Mouse (Mus musculus) adrenal gland, postnatal 10 days (tissue): ENCODE measurements around the gene Npnt. TPM values are rescaled to one million over a fixed set of nuclear protein-coding genes. Genes with fewer than 3 reads are reported as not detected.

Experiments
- DNase-seq: peaks from one replicate; pipeline ENCODE4 v3.0.0; 2021; ENCODE audit warnings: mixed read lengths
- total RNA-seq, 2 experiments: library from RNA; stranded (reverse); gene quantifications; 2 replicates each; pipeline ENCODE4 v1.2.3; 2021

Gene Npnt
- total RNA-seq, 2 experiments from 2014 or later: 20.6 to 22.1 TPM

DNA sequence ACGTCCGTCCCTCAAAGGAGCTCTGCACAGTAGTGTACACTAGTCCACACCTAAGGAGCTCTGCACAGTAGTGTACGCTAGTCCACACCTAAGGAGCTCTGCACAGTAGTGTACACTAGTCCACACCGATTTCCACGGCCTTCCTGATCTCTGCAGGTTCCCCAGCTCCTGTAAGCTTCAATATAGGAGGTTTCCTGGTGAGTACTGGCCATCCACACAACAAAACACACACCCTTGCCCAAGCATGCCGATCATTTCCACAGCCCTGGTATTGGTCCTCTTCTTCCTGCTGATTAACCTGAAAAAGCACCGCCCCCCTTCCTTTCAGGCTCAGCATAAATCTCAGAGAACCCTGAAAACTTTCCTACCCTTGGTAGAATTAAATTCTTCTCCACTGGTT is 57.6 kb downstream of the Npnt start:
- DNase-seq: no peak

DNA sequence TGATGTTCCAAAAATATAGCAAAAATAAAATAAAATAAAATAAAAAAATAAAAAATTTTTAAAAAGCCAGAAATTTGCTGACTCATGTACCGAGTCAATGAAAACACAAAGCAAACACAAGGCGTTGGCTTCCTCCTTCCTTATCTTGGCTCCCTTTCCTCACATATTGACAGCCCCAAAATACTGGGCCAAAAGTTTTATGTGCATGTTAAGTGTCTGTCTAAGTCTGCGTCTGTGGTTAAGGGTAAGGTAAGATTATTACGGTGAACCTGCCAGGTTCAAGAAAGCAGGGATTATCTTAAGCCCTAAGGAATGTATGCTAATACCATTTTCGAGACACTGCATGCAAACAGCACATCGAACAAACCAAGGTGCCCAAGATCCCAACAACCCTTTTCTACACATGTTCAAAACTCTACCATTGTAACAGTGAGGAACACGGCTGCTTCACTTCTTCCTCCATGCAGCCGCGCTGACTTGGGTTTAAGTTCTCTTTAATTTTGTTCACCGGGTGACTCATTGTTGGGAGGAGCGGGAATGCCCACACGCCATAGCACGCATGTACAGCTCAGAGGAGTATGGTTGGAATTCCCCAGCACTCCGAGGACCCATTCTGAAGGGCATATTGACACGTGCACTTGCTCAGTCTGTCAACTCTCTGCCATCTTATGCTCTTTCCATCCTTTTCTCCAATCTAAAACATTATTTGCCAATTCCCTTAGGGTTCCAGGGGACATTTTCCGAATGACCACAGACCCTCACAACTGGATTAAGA is 62.8 kb downstream of the Npnt start:
- no peak for DNase-seq

DNA sequence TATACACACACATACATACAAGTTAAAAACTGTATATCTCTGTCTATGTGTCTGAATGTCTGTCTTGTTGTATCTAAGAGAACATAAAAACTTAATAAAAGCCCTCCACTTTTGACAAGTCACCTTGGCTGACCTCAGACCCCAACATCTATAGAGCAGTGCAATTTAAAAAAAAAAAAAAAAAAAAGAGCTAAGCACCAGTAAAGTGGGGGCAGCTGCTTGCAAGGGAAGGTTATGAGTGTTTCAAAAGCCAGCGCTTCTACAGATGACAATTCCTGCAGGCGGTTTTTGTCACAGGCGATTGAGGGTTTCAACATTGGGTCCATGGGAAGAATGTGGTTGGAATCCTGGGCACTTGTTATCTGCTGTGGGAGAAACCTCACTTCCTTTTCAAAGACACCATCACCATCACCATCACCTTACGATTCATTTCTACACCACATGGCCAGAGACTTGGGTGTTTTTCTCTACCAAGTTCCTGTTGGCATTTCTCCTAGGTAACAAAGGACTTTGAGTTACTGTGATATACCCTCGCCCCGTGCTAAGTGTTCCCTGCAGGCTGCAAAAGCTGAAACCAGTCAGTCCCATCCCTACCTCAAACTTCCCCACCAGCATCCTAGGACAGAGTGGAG is 63.6 kb downstream of the Npnt start:
- DNase-seq: no peak

DNA sequence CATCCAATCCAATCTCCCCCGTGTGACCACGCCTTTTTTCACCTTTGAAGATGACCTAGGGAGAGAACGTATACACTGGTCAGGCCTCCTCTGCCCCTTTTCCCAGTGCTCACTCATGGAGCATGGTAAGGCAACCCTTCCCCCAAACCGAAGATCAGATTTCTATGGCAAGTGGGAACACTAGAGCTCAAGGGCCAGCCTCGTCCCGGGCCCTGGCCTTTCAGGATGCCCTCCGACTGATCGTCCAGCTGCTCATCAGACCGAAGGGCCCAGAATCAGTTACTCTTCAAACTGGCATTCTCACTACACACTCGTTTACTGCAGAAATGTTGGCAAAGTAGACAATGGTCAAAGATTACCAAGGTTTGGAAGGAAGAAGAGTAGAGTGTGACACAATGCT is 65.6 kb downstream of the Npnt start:
- DNase-seq: no peak

DNA sequence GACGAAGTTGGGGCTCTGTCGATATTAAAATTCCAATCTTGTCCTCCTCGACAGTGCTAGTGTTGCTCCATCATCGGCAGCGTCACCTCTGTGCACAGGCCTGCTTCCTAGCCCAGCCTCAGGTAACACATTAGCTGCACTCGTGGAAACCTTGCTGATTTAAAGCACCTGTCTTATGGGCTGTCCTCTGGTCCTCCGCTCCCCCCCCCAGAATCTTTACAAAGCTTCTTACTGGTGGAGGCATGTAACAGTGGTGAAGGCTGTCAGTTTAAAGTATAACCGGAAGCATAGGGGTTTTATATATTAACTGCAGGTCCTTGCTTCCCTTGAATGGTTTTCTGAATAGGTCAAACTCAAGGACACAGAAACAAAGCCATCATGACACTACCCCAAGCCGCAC is 66.8 kb downstream of the Npnt start:
- DNase-seq: no peak

DNA sequence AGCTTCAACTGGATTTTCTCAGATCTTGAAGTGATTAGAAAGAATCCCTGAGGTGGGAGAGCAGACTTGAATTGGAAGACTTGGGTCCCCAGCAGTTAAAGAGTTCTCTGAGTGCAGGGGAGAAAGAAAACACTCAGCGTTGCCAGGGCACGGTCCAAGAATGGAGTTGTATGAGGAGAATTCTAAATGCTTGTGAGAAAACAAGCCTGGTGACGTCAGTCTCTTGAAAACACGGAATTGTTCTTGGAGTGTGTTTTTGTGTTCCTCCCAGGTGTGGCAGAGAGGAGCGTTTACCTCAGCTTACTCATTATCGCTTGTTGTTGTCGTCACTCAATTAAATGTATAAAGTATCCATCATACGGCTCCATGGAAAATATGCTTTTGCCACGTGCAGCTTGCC is 69.3 kb downstream of the Npnt start:
- DNase-seq: no peak

DNA sequence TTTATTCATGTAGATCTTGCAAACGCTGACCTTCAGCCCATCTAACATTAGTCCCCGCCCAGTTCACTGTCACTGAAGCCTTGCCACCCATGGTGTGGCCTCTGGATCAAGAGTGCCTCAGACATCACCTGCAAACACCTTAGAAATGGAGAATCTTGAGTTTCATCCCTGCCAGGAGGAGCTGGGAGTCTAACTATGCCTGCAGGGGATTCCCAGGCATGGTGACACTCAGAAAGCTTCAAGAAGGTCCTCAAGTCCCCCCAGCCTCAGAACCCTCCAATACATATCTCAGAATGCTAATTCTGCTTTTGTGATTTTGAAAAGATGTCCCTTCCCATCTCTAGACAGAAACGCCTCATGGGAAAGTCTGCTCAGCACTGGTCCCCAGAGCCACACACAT is 69.7 kb downstream of the Npnt start:
- DNase-seq: no peak

DNA sequence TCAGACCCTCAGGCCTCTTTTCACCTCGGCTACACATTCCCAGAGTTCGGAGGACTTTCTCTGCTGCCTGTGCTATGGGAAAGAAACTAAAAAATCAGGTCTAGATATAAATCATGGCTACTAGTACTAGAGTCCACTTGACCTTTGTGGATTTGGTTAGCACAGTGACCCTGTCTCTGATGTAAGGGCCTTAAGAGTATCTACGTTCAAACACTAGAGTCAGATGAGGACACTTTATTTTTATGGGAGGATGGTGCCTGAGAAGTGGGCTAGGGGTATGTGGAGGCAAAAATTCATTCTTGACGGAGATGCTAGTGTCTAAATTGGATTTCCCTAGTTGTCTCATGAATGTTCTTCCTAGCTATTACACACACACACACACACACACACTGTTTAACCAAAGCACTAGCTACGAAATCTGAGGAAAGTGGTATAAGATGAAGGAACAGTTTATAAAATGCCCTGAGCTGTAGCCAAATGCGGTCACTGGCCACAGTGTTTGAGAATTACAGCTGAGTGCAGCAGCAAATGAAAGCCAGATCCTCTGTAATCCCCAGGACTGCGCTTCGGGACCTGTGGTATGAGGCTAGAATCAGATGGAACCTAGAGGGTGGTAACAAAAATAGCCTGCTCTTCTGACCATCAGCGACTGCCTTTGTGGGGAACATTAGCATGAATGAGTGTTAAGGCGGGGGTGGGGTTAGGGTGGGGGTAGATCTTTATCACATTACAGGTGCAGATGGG is 73.0 kb downstream of the Npnt start:
- DNase-seq: no peak

DNA sequence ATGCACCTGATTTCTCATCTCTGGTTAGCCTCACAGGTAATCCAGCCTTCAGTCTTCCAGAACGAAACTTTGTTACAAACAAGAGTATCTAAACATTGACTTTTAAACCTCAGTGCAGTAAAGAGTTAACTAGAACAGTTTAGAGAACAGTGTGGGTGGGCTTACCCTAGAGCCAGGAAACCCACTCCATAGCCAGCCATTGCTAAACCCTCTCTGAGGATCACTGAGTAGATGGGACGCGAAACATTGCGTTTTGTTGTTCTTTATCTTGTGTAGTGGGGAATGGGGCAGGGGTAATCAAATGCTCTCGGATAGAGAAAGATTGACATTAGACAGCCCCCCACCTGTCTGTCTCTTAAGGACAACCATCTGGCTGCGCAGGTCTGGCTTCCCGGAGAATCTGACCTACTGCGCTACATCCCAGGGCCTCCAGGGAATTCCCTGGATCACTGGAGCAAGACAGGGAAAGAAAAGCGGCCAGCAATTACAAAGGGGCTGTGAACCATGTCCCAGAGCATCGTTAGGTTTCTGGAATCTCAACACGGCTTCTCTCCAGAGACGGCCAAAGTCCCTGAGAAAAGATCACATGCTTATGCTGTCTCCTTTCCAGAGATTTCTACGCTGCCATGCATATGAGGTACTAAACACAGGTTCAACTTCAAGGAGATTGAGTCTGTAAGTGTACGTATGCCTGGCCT is 73.9 kb downstream of the Npnt start:
- peak; percentile 30 for DNase-seq

DNA sequence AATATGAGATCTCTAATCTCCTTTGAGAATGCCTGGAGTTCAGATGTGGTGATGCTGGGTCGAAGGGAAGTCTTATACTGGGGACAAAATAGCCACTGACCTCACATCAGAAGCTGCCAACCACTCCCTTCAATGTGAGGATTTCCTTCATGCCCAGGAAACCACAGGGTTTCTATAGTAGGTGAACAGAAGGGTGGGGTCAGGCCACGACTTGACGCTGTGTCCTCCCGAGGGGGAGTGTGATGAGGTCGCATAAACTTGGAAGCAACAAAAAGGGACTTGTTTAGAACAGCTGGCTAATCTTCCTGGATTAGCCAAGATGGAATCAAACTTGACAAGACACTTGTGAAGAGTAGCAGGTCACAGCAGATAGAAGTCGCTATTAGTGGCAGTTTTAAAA is 76.8 kb downstream of the Npnt start:
- DNase-seq: no peak

DNA sequence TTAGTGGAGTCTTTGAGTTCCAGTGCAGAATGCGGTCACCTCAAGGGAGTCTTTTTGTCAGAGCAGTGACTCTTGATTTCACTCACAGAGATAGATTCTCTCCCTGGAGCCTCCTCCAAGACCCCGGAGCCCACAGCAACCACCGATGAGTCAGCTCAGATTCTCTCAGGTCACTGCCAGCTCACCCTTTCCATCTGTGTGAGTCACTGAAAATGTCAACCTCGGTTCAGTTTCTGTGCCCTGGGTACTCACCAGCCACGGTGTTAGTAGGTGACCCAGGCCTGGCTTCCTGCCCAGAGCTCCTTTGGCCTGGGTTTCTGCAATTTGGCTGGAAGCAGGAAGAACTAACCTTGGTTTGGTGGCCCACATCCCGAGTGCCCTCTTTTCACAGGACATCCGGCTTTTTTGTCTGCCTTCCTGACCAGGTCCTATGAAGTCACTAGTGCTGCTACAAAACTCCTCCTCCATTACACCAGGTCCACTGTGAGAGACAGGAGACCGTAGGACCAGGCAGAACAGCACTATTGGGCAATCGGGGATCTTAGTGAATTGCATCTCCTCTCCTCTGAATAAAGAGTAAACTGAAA is 78.7 kb downstream of the Npnt start:
- DNase-seq: peak; percentile 94

DNA sequence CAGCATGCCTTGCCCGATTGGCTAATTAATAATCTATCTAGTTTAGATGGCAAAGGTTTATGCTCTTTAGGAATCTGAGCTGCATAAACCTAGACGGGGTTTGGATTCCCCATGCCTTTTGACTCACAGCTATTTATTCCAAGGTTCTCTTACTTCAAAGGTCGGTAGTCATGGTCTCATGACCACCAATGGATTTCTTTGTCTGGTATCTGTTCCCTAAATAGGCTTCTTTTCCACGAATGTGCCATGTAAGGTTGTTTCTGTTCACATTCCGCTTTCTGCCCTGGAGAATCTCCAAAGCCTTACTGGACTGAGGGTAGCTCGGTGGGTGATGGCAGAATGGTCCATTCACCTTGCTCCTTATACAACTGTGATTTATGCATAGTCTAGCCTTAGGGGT is 80.0 kb downstream of the Npnt start:
- no peak for DNase-seq

DNA sequence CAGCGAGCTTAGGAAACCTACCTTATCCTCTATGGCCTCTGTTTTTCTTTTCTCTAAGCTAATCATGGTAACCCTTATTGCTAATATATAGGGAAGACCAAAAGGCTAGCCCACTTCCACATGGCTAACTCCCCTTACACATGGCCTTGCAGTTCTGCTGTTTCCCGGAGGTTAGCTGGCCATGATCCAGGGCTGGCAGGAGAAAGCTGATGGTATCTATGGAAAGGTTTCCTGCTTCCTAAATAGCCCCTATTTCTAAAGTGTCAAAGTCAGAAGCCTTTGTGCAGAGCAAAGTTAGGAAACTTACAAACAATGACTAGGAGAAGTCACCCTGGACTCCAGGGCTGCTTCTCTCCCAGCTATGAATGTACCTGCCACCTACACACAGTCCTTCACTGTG is 81.3 kb downstream of the Npnt start:
- DNase-seq: peak; percentile 57

DNA sequence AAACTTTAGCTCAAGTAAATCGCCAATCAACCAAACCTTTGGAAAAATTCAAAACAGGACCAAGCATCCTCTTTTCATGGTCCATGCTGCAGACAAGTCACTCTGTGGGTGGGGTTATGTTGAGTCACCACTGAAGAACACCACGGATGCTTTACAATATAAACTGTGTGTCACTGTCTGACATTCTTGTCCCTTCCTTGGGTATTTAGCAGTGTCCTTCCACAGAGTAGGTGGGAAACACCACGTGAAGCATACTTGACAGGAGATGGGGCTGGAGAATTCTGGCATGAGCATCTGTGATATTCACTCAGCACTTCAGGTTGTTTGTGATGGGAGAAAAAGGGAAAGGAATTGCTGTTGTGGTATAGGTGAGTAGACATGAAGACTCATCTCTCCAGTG is 83.1 kb downstream of the Npnt start:
- DNase-seq: no peak

DNA sequence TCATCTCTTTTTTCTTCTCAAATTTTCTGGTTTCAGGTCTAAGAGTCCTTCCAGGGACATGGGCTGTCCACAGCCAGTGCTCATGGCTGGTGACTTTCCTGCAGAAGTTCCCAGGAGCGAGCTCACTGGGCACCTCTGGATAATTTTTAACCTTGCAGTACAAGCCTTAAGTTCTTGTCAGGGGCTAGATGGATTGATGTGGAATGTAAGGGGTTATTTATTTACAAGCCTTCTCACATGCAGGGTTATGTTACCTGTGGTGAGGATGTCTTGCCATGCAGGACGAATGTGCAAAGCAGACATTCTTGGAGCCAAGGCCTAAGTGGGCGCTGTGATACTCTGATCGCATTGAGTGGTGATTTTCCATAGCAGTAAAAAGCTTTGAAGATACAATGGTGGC is 84.5 kb downstream of the Npnt start:
- no peak for DNase-seq

DNA sequence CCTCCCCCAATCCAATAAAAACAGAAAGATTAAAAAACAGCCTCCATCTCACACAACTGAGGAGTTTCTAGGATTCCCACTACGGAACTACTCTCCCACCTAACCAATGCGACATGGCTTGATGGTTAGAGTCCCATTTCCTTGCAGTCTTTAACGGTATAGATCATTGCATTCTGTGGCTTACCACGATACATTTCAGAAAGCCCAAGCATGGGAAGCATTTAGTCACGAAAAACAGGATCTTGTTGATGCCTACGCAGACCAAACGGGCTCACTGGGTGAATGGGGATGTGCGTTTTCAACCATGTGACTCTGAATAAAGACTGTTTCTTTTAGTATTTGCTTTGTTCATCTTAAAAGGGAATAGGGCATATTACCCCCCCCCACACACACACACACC is 85.1 kb downstream of the Npnt start:
- no peak for DNase-seq

DNA sequence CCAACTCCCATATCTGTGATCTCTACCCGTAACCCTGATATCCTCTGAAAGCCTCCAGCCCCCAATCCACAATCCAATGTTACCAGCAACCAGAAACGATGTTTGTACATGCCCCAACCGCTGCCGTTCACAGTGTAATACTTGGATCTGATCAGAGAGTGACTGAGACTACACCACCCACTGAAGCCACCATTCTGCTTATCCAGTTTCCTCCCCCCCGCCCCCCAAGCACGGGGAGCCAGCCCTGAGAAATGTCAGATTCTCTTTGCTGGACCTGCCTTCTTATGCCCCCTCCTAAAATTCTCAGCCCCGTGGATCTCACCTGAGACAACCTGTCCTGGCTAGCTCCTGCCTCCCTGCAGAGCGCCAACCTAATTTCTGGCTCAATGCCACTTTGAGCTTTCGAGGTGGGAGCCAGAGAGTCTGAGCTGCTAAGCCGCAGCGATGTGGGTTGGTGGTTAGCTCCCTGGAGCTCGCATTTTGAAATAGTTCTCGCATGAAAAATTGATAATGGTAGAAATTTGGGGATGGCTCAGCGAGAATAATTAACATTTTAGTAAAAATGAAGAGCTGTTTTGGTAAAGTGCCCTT is 85.7 kb downstream of the Npnt start:
- DNase-seq: no peak

DNA sequence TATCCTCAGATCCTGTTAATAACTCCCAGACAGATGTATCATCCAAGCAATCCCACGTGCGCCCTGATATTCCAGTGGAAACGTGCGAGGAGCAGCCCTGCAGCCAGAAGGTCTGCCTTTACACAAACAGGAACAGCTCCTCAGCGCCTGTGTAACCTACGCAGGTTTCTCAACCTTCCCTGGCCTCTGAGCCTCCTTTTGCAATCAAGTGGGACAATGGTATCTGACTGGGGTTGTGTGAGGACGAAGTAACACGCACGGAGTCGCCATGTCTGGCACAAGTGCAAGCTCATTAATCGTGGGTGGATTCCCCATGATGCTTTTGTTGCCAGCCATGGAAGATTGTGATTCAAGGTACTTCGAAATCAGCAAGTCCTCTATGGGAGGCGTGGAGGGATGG is 86.2 kb downstream of the Npnt start:
- DNase-seq: peak; percentile 43

DNA sequence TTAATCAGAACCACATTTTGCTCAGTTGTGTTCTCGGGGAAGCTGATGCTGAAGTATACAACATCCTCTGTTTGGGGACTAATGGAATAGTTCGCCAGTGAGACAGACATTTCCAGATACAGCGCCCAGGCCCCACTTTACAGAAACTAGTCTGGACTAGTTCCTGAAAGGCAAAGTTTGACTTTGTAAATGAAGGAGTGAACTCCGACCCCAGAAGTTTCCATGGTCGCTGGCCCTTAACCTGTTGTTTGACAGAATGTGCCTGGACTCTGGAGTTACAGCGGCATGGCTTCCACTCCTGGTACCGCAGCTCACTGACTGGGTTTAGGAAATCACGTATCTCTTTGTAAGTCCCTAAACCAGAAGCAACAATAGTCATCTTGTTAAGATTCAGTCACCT is 89.3 kb downstream of the Npnt start:
- no peak for DNase-seq

DNA sequence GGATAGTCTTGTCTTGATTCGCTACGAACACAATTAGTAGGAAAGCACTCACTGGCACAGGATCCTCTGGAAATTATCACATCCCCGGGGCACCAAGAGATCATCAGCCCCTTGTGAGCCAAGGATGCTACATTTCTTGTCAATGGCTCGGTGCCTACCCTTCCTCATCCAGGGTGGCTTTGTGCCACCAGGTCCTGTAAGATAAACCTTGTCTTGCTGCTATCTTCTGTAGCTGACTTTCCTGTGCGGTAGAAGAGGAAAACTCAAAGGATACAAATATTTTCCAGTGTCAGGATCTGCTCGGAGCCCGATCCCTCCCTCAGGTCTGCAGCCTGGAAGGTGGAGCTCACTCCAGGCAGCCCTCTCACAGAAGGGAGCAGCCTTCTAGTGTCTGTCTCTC is 90.5 kb downstream of the Npnt start:
- DNase-seq: no peak

DNA sequence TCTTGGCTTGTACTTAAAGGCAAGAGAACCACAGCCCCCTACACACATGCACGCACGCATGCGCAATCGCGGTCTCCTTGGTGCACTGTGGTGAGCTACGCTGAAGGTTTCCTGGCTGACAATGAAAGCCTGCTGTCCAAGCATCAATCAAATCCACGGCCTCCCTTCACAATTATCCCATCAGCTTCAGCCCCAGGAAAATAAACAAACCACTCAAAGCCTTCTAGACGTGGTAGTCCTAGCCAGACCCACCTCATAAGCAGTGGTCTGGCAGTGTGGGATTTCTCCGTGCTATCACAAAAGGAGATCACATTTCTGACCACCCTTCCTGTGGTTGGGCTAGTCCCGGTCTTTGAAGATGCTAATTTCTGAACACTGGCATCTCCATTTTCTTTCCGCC is 91.2 kb downstream of the Npnt start:
- no peak for DNase-seq

DNA sequence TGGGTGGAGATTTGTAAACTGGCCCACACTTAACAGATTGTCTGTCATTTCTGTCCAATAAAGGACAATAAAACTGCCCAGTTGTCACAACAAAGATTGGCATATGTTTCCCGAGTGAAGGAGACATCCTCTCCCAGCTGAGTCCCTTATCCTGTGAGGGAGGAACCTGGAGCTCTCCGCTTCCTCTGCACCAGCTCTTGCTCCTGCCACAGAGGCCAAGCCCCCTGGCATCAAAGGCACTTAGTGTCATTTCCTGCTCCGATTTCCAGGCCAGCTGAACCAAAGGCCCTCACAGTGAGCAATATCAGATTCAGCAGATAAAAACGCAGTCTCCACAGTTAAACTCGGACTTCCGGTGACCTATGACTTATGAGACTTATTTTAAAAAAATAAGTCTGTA is 93.4 kb downstream of the Npnt start:
- DNase-seq: no peak
